Mouse (Mus musculus): Measurements from ENCODE around the gene Oip5.

The Oip5 gene

DNA sequence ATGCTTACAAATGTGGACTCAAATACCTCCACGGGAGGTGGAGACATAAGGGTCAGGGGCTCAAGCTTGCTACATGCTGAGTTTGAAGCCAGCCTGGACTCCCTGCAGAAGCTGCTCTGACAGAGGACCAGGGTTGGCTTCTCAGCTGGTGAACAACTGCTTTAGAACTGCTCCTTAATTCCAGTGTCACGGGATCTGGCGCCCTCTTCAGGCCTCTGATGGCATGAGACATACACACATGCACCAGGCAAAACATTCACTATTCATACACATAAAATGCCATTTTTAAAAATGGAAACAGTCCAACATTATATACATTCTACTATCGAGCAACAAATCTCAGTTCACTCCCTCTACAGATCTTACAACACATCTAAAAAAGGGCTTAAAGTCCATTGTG lies 30.9 kb downstream of the Oip5 start:
- no peak; the same call in 1 of the 2 replicates for ATAC-seq (ENCODE audit: low TSS enrichment)

DNA sequence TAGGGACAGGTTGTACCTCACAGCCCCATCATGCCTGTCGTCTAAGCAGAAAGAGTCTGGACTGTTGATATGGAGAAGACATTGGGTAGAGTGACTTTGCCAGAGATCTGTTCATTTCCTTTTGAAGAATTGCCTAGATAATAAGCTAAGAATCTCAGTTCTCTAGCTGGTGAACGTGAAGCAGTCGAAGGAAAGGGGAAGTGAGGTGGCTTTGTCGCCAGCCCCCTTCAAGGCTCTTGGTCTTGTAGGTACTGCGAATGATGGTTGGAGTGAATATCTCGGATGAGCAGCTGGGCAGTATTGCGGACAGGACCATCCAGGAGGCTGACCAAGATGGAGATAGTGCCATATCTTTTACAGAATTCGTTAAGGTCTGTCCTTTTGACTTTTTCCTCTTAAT lies 34.0 kb downstream of the Oip5 start:
- no peak for ATAC-seq (ENCODE audit: low TSS enrichment)

- no peak for ATAC-seq (ENCODE audit: low TSS enrichment)
Observed at GRCm38 (mm10) chr2:119583439-119583838, 34.8 kb downstream of the Oip5 start.

DNA sequence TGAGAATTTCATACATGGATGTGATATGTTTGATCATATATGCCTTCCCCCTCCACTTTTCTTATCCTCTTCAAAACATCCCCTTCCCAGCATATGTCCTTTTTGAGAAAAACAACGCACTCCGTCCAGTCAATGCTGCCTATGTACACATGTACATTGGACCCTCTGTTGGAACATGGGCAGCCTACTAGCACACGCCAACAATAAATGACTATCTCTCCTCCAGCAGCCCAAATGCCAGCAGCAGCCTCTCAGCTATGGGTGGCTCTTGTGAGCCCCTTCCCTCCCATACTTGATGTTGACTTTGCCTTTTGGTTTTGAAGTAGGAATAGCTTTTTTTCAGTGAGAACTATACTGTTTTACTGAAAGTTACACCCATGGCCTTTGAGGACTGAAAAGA lies 36.7 kb downstream of the Oip5 start:
- ATAC-seq (ENCODE audit: low TSS enrichment) = no peak

- ATAC-seq (ENCODE audit: low TSS enrichment) = no peak
Observed at GRCm38 (mm10) chr2:119572471-119572870, 45.8 kb downstream of the Oip5 start.

DNA sequence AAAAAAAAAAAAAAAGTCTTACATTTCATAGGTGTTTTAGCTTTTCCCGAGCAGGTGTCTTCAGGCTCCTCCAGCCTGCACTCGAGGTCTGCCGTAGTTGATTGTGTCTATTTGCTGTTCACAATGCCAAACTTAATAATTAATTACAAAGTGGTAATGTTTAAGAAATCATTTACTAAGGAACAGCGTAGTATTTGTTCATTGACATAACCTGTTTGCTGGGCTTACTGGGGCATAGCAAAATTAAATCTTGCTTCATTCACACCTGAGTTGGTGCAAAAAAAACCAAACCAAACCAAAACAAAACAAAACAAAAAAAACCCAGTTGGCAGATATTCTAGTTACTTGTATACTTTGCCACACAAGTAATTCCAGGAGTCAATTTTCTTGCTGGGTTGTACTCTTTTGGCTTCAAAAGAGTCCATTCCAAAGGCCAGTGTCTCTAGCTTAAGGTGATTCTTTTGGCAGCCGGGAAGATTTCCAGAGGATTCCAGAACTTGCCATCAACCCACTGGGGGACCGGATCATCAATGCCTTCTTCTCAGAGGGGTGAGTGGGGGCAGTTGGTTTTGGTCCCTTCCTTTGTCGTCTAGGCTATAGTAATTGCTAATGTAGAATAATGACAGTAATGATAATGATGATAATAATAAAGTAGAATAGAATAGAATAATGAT lies 52.0 kb downstream of the Oip5 start:
- no peak for ATAC-seq (ENCODE audit: low TSS enrichment)

- no peak for ATAC-seq (ENCODE audit: low TSS enrichment)
Observed at GRCm38 (mm10) chr2:119565284-119565683, 53.0 kb downstream of the Oip5 start.

GRCm38 (mm10) chr2:119561794-119562193 lies 56.5 kb downstream of the Oip5 start:
- no peak for ATAC-seq (ENCODE audit: low TSS enrichment)

Measured in frontal cortex, adult (tissue).